13 mouse cellular contexts compared by ENCODE assay signal in the genomic region with DNA sequence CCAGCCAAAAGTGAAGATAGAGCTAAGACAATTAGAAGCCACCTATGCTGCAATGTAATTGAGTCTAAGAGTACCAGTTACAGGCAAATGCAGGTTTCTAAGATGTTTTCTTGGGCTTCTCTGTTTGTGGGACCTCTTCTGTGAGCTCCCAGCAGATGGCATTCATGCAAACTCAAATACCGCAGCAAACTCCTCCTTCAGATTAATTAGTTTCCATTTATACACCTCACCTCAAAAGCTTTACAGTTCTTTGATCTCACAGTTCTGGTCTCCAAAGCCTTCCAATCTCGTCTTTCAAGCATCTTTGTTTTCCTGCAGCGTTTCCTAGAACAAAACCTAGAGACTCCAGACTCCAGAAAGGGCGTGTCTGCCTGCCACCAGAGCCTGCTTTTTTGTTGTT.
"Had no signal": no experiment of that assay in that cellular context is flagged by ENCODE, and none has a peak within 500 bp of the region (broad histone marks: within the 10 kb centered on the region; RNA-seq: fewer than 3 reads in every experiment).

No protein-coding gene starts in this region.

- H3K9ac ChIP-seq: kidney, embryonic 15.5 days; limb, embryonic 15.5 days; liver, embryonic 13.5 days; liver, postnatal 0 days; lung, embryonic 15.5 days; neural tube, embryonic 12.5 days; stomach, embryonic 15.5 days had no signal

- DNase-seq: kidney, adult 2 months; kidney, postnatal 14 days; layer of hippocampus, postnatal 36 days; liver, embryonic 13.5 days; liver, postnatal 0 days; right cerebral cortex, postnatal 14 days; thymus, postnatal 36 days had no signal

- H3K27me3 ChIP-seq: kidney, embryonic 15.5 days; limb, embryonic 15.5 days; liver, embryonic 13.5 days; lung, embryonic 15.5 days; neural tube, embryonic 12.5 days; stomach, embryonic 15.5 days had no signal

- H3K4me1 ChIP-seq: kidney, embryonic 15.5 days; limb, embryonic 15.5 days; liver, embryonic 13.5 days; lung, embryonic 15.5 days; neural tube, embryonic 12.5 days; stomach, embryonic 15.5 days had no signal

- H3K36me3 ChIP-seq: kidney, embryonic 15.5 days; limb, embryonic 15.5 days; liver, embryonic 13.5 days; lung, embryonic 15.5 days; neural tube, embryonic 12.5 days; stomach, embryonic 15.5 days had no signal

- H3K27ac ChIP-seq: kidney, embryonic 15.5 days; limb, embryonic 15.5 days; liver, embryonic 13.5 days; lung, embryonic 15.5 days; neural tube, embryonic 12.5 days; stomach, embryonic 15.5 days had no signal

- H3K4me3 ChIP-seq: kidney, embryonic 15.5 days; limb, embryonic 15.5 days; liver, embryonic 13.5 days; lung, embryonic 15.5 days; myocyte; neural tube, embryonic 12.5 days; stomach, embryonic 15.5 days had no signal

- H3K4me2 ChIP-seq: kidney, embryonic 15.5 days; limb, embryonic 15.5 days; liver, embryonic 13.5 days; lung, embryonic 15.5 days; neural tube, embryonic 12.5 days; stomach, embryonic 15.5 days had no signal

- ATAC-seq: liver, postnatal 0 days had no signal

- H3K9me3 ChIP-seq: kidney, embryonic 15.5 days; limb, embryonic 15.5 days; liver, embryonic 13.5 days; lung, embryonic 15.5 days; stomach, embryonic 15.5 days had no signal
